Mouse (Mus musculus) MEL (cell line): Measurements from ENCODE around the gene Cables2. TPM values are rescaled to one million over a fixed set of nuclear protein-coding genes. Genes with fewer than 3 reads are reported as not detected.

Source experiments
- DNase-seq: peaks from one replicate; pipeline ENCODE4 v3.0.0; 2011; ENCODE audit warnings: low read depth, low spot score
- H3K27ac ChIP-seq: 2 replicates; pipeline ENCODE4 v1.5.1; 2012; ENCODE audit warnings: low read depth, mild to moderate bottlenecking, control low read depth, low read length, moderate library complexity; ENCODE audit not compliant: control insufficient read depth
- H3K27me3 ChIP-seq, 2 experiments: fragments of 150-350 bp in 1 of 2; sonication (generic) in 1 of 2; 2 replicates each; pipeline ENCODE4 v1.6.1; 2012; ENCODE audit warnings: low read length in 2 of 2, mild to moderate bottlenecking in 2 of 2, improper control_type of control experiment in 1 of 2, moderate library complexity in 1 of 2; ENCODE audit not compliant: insufficient read depth in 2 of 2, control insufficient read depth in 1 of 2
- H3K36me3 ChIP-seq, 2 experiments: 2 replicates each; pipeline ENCODE4 v1.6.1; 2012 to 2014; ENCODE audit warnings: low read length in 2 of 2, improper control_type of control experiment in 1 of 2, inconsistent platforms in 1 of 2, mild to moderate bottlenecking in 1 of 2; ENCODE audit not compliant: insufficient read depth in 2 of 2, control insufficient read depth in 1 of 2
- H3K4me1 ChIP-seq, 2 experiments: fragments of 150-350 bp in 1 of 2; sonication (generic) in 1 of 2; 2 replicates each; pipeline ENCODE4 v1.6.1; 2012; ENCODE audit warnings: low read length in 2 of 2, improper control_type of control experiment in 1 of 2, mild to moderate bottlenecking in 1 of 2; ENCODE audit not compliant: insufficient read depth in 2 of 2, control insufficient read depth in 1 of 2
- H3K4me3 ChIP-seq, 2 experiments: fragments of 150-350 bp in 1 of 2; sonication (generic) in 1 of 2; 2 replicates each; pipeline ENCODE4 v1.5.1; 2012; ENCODE audit warnings: low read depth in 2 of 2, low read length in 2 of 2, mild to moderate bottlenecking in 2 of 2, moderate library complexity in 2 of 2, control low read depth in 1 of 2, improper control_type of control experiment in 1 of 2; ENCODE audit not compliant: control insufficient read depth in 1 of 2, insufficient read depth in 1 of 2
- H3K79me2 ChIP-seq: 2 replicates; pipeline ENCODE4 v1.6.1; 2012; ENCODE audit warnings: mild to moderate bottlenecking, low read length, moderate library complexity; ENCODE audit not compliant: control insufficient read depth, poor library complexity, insufficient read depth
- H3K9ac ChIP-seq: 2 replicates; pipeline ENCODE4 v1.6.1; 2012; ENCODE audit warnings: low read depth, mild to moderate bottlenecking, control low read depth, low read length, moderate library complexity; ENCODE audit not compliant: control insufficient read depth, poor library complexity, severe bottlenecking
- H3K9me3 ChIP-seq: fragments of 150-350 bp; sonication (generic); replicated peaks from 2 replicates; pipeline ENCODE4 v1.6.1; 2012; ENCODE audit warnings: mild to moderate bottlenecking, low read length, improper control_type of control experiment, moderate library complexity; ENCODE audit not compliant: insufficient read depth
- CHD1 ChIP-seq: IDR thresholded peaks from 2 replicates; pipeline ENCODE4 v1.6.1; 2012; ENCODE audit warnings: low read depth, mild to moderate bottlenecking, inconsistent platforms, low read length, improper control_type of control experiment
- CHD2 ChIP-seq: IDR thresholded peaks from 2 replicates; pipeline ENCODE4 v1.6.1; 2011; ENCODE audit warnings: low read length, improper control_type of control experiment
- CTCF ChIP-seq, 3 experiments: IDR thresholded peaks in 2 of 3; conservative IDR thresholded peaks in 1 of 3; 2 replicates each; pipeline ENCODE4 v1.5.1; 2011 to 2012; ENCODE audit warnings: low read length in 3 of 3, low read depth in 2 of 3, mild to moderate bottlenecking in 2 of 3, improper control_type of control experiment in 1 of 3, inconsistent platforms in 1 of 3, mixed read lengths in 1 of 3, moderate library complexity in 1 of 3; ENCODE audit not compliant: control insufficient read depth in 1 of 3, insufficient read depth in 1 of 3, poor library complexity in 1 of 3, severe bottlenecking in 1 of 3
- E2F4 ChIP-seq: IDR thresholded peaks from 2 replicates; pipeline ENCODE4 v1.6.1; 2011; ENCODE audit warnings: low read depth, low read length, improper control_type of control experiment, borderline replicate concordance
- ELF1 ChIP-seq: IDR thresholded peaks from 2 replicates; pipeline ENCODE4 v1.6.1; 2014; ENCODE audit warnings: low read depth, mild to moderate bottlenecking, inconsistent platforms, low read length, improper control_type of control experiment, moderate library complexity
- EP300 ChIP-seq, 2 experiments: IDR thresholded peaks; 2 replicates each; pipeline ENCODE4 v1.6.1; 2011; ENCODE audit warnings: improper control_type of control experiment in 2 of 2, low read length in 2 of 2, low read depth in 1 of 2, mild to moderate bottlenecking in 1 of 2
- GABPA ChIP-seq: IDR thresholded peaks from 2 replicates; pipeline ENCODE4 v1.6.1; 2012; ENCODE audit warnings: low read depth, mild to moderate bottlenecking, inconsistent platforms, low read length, improper control_type of control experiment, moderate library complexity
- HCFC1 ChIP-seq: IDR thresholded peaks from 2 replicates; pipeline ENCODE4 v1.6.1; 2012; ENCODE audit warnings: low read depth, mild to moderate bottlenecking, inconsistent platforms, low read length, improper control_type of control experiment, moderate library complexity
- KAT2A ChIP-seq: conservative IDR thresholded peaks from 2 replicates; pipeline ENCODE4 v1.6.1; 2012; ENCODE audit warnings: low read depth, low read length, improper control_type of control experiment, inconsistent platforms
- MAX ChIP-seq: IDR thresholded peaks from 2 replicates; pipeline ENCODE4 v1.6.1; 2011; ENCODE audit warnings: low read length, improper control_type of control experiment
- MAZ ChIP-seq: IDR thresholded peaks from 2 replicates; pipeline ENCODE4 v1.6.1; 2012; ENCODE audit warnings: low read depth, mild to moderate bottlenecking, inconsistent platforms, low read length, improper control_type of control experiment
- MEF2A ChIP-seq: IDR thresholded peaks from 2 replicates; pipeline ENCODE4 v1.6.1; 2014; ENCODE audit warnings: low read depth, mild to moderate bottlenecking, inconsistent platforms, low read length, improper control_type of control experiment; ENCODE audit not compliant: poor library complexity, insufficient replicate concordance, severe bottlenecking; ENCODE audit errors: extremely low read depth
- MXI1 ChIP-seq: IDR thresholded peaks from 2 replicates; pipeline ENCODE4 v1.6.1; 2011; ENCODE audit warnings: mild to moderate bottlenecking, low read depth, low read length, improper control_type of control experiment
- MYB ChIP-seq: IDR thresholded peaks from 2 replicates; pipeline ENCODE4 v1.6.1; 2011; ENCODE audit warnings: mild to moderate bottlenecking, low read depth, low read length, improper control_type of control experiment
- MYC ChIP-seq: IDR thresholded peaks from 2 replicates; pipeline ENCODE4 v1.6.1; 2011; ENCODE audit warnings: low read depth, mild to moderate bottlenecking, low read length, improper control_type of control experiment, moderate library complexity
- NELFE ChIP-seq: IDR thresholded peaks from 2 replicates; pipeline ENCODE4 v1.6.1; 2011; ENCODE audit warnings: low read depth, low read length, improper control_type of control experiment
- NRF1 ChIP-seq: IDR thresholded peaks from 2 replicates; pipeline ENCODE4 v1.6.1; 2014; ENCODE audit warnings: low read depth, mild to moderate bottlenecking, inconsistent platforms, low read length, improper control_type of control experiment, moderate library complexity; ENCODE audit not compliant: poor library complexity, insufficient read depth, severe bottlenecking
- POLR2A ChIP-seq, 2 experiments: IDR thresholded peaks; 2 replicates each; pipeline ENCODE4 v1.6.1; 2011 to 2012; ENCODE audit warnings: low read length in 2 of 2, mild to moderate bottlenecking in 2 of 2, control low read depth in 1 of 2, improper control_type of control experiment in 1 of 2, low read depth in 1 of 2, moderate library complexity in 1 of 2; ENCODE audit not compliant: control insufficient read depth in 1 of 2, insufficient read depth in 1 of 2, poor library complexity in 1 of 2
- POLR2AphosphoS2 ChIP-seq: IDR thresholded peaks from 2 replicates; pipeline ENCODE4 v1.6.1; 2011; ENCODE audit warnings: low read length, improper control_type of control experiment
- RAD21 ChIP-seq: IDR thresholded peaks from 2 replicates; pipeline ENCODE4 v1.6.1; 2011; ENCODE audit warnings: mild to moderate bottlenecking, low read depth, low read length, improper control_type of control experiment
- RCOR1 ChIP-seq: IDR thresholded peaks from 2 replicates; pipeline ENCODE4 v1.6.1; 2012; ENCODE audit warnings: low read depth, mild to moderate bottlenecking, inconsistent platforms, low read length, improper control_type of control experiment
- SIN3A ChIP-seq: IDR thresholded peaks from 2 replicates; pipeline ENCODE4 v1.6.1; 2012; ENCODE audit warnings: low read length, improper control_type of control experiment, inconsistent platforms
- SMC3 ChIP-seq: IDR thresholded peaks from 2 replicates; pipeline ENCODE4 v1.6.1; 2011; ENCODE audit warnings: low read depth, low read length, improper control_type of control experiment
- TAL1 ChIP-seq: IDR thresholded peaks from 2 replicates; pipeline ENCODE4 v1.6.1; 2012; ENCODE audit warnings: mild to moderate bottlenecking, inconsistent platforms, low read length, moderate library complexity, mixed read lengths
- TCF12 ChIP-seq: IDR thresholded peaks from 2 replicates; pipeline ENCODE4 v1.6.1; 2014; ENCODE audit warnings: low read depth, mild to moderate bottlenecking, inconsistent platforms, low read length, improper control_type of control experiment, moderate library complexity
- UBTF ChIP-seq: IDR thresholded peaks from 2 replicates; pipeline ENCODE4 v1.6.1; 2012; ENCODE audit warnings: low read depth, mild to moderate bottlenecking, inconsistent platforms, low read length, improper control_type of control experiment, moderate library complexity, borderline replicate concordance; ENCODE audit not compliant: insufficient read depth
- USF1 ChIP-seq: IDR thresholded peaks from 2 replicates; pipeline ENCODE4 v1.6.1; 2014; ENCODE audit warnings: low read depth, mild to moderate bottlenecking, inconsistent platforms, low read length, improper control_type of control experiment, moderate library complexity
- USF2 ChIP-seq, 2 experiments: IDR thresholded peaks; 2 replicates each; pipeline ENCODE4 v1.6.1; 2011 to 2012; ENCODE audit warnings: improper control_type of control experiment in 2 of 2, low read length in 2 of 2, borderline replicate concordance in 1 of 2, inconsistent platforms in 1 of 2, low read depth in 1 of 2, mild to moderate bottlenecking in 1 of 2; ENCODE audit not compliant: insufficient read depth in 1 of 2
- ZC3H11A ChIP-seq: IDR thresholded peaks from 2 replicates; pipeline ENCODE4 v1.6.1; 2012; ENCODE audit warnings: low read depth, mild to moderate bottlenecking, inconsistent platforms, low read length, improper control_type of control experiment
- ZKSCAN1 ChIP-seq: IDR thresholded peaks from 2 replicates; pipeline ENCODE4 v1.6.1; 2012; ENCODE audit warnings: low read depth, mild to moderate bottlenecking, inconsistent platforms, low read length, improper control_type of control experiment, moderate library complexity
- ZMIZ1 ChIP-seq: IDR thresholded peaks from 2 replicates; pipeline ENCODE4 v1.6.1; 2012; ENCODE audit warnings: low read depth, mild to moderate bottlenecking, inconsistent platforms, low read length, improper control_type of control experiment, moderate library complexity
- polyA plus RNA-seq, 2 experiments: library from polyadenylated mRNA; stranded (reverse) in 1 of 2; unstranded in 1 of 2; fragments of >175 nt in 1 of 2; fragments of >200 nt in 1 of 2; gene quantifications; 2 replicates each; pipeline versions ENCODE4 v1.2.1 to v1.2.4; 2012; ENCODE audit warnings: low replicate concordance in 2 of 2, low read depth in 1 of 2; ENCODE audit not compliant: insufficient read length in 2 of 2, insufficient read depth in 1 of 2, missing spikeins in 1 of 2
- total RNA-seq: library from RNA; depleted of rRNA; stranded (reverse); fragments of 300-350 nt; gene quantifications from 2 replicates; pipeline ENCODE4 v1.2.3, GENCODE M21; 2012

Gene Cables2
- total and polyA plus RNA-seq, 3 experiments = 10.7 to 16.7 TPM; not detected in 1

- H3K36me3 ChIP-seq = no peaks in the 10 kb centered on the region
Observed at GRCm38 (mm10) chr2:180212255-180212654, 61.0 kb downstream of the Cables2 start.

DNA sequence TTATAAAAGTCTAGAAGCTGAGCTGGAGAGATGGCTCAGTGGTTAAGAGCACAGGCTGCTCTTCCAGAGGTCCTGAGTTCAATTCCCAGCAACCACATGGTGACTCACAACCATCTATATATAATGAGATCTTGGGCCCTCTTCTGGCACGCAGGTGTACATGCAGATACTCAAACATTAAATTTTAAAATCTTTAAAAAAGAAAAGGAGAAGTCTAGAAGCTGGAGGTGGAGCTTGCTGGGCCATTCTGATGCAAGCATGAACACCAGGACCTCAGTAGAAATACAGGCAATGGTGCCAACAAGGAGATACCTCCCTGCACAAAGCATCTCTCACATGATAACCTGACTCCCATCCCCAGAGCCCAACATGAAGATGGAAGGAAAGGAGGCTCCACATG is 64.3 kb downstream of the Cables2 start:
- Histone ChIP-seq H3K4me3 (no peak overlapping the region), H3K9ac (no peak overlapping the region), H3K9me3 (no peaks in the 10 kb centered on the region), H3K27ac (no peak overlapping the region), H3K79me2 (no peaks in the 10 kb centered on the region), H3K27me3 (no peaks in the 10 kb centered on the region), H3K36me3 (no peaks in the 10 kb centered on the region), H3K4me1 (0 out of 4 replicates have a peak, but pooled peaks cover 0 to 5% of the 10 kb centered on the region in 2 experiments)
- peak; percentile 70 for DNase-seq
- TF ChIP-seq NRF1 = no peak
- no peak for TF ChIP-seq GABPA
- no peak for TF ChIP-seq NELFE
- no peak for TF ChIP-seq KAT2A
- TF ChIP-seq POLR2AphosphoS2 = no peak
- TF ChIP-seq MYB = no peak
- no peak for TF ChIP-seq CHD1
- no peak for TF ChIP-seq RCOR1
- TF ChIP-seq MXI1 = no peak
- TF ChIP-seq HCFC1 = no peak
- TF ChIP-seq SMC3 = peak; percentile 33
- no peak; the same call in 1 of the 2 replicates for TF ChIP-seq MYC
- TF ChIP-seq UBTF = no peak
- TF ChIP-seq ZKSCAN1 = no peak
- TF ChIP-seq E2F4 = no peak
- no peak for TF ChIP-seq MAZ
- TF ChIP-seq ZMIZ1 = no peak
- 0 out of 2 replicates have a peak, but pooled peaks have one; percentile 17 for TF ChIP-seq ELF1
- TF ChIP-seq POLR2A (IDR thresholded peaks at IDR 0.05; ENCODE audit: control insufficient read depth in 1 of 2, insufficient read depth in 1 of 2, low read depth in 1 of 2, low read length in 2 of 2, poor library complexity in 1 of 2) = no peak
- TF ChIP-seq RAD21 = 0 out of 2 replicates have a peak, but pooled peaks have one; percentile 2
- no peak for TF ChIP-seq TAL1
- TF ChIP-seq MAX = 0 out of 2 replicates have a peak, but pooled peaks have one; percentile 34
- no peak for TF ChIP-seq USF1
- no peak for TF ChIP-seq CHD2
- TF ChIP-seq EP300 (IDR thresholded peaks at IDR 0.05; ENCODE audit: low read depth in 1 of 2, low read length in 2 of 2) = no peak
- no peak for TF ChIP-seq ZC3H11A
- no peak for TF ChIP-seq MEF2A
- no peak for TF ChIP-seq USF2 (IDR thresholded peaks at IDR 0.05; ENCODE audit: borderline replicate concordance in 1 of 2, insufficient read depth in 1 of 2, low read depth in 1 of 2, low read length in 2 of 2)
- TF ChIP-seq TCF12 = no peak

More at GRCm38 (mm10) chr2:180212255-180212654, 61.0 kb downstream of the Cables2 start:
- Histone ChIP-seq H3K4me1 (0 out of 4 replicates have a peak, but pooled peaks cover 0 to 5% of the 10 kb centered on the region in 2 experiments), H3K27me3 (no peaks in the 10 kb centered on the region), H3K9me3 (no peaks in the 10 kb centered on the region), H3K79me2 (no peaks in the 10 kb centered on the region), H3K9ac (no peak overlapping the region), H3K27ac (no peak overlapping the region), H3K4me3 (no peak overlapping the region)
- TF ChIP-seq SMC3 (peak; percentile 19), SIN3A (no peak), NELFE (no peak), RAD21 (peak; percentile 16), CTCF (IDR thresholded peaks at IDR 0.05 in 2 of 3, conservative IDR thresholded peaks at IDR 0.05 in 1 of 3; ENCODE audit: control insufficient read depth in 1 of 3, insufficient read depth in 1 of 3, low read depth in 2 of 3, low read length in 3 of 3, poor library complexity in 1 of 3, severe bottlenecking in 1 of 3) (peak in 1 of 3 experiments; percentile 31; a peak in 1 of 6 replicates), MEF2A (no peak)
- no peak for DNase-seq
